Mouse (Mus musculus) megakaryocyte progenitor cell, adult 5-6 weeks (primary cell): Measurements from ENCODE around the gene Carnmt1. TPM values are rescaled to one million over a fixed set of nuclear protein-coding genes. Genes with fewer than 3 reads are reported as not detected.

ENCODE experiments used
- ATAC-seq: replicated peaks from 2 replicates; pipeline ENCODE4 v1.8.0; 2016; ENCODE audit warnings: mild to moderate bottlenecking, moderate TSS enrichment, inconsistent platforms; ENCODE audit not compliant: poor library complexity
- total RNA-seq, 2 experiments: library from RNA; stranded (forward) in 1 of 2; stranded (reverse) in 1 of 2; fragments of 157-497, 149-512 nt in 1 of 2; fragments of 200-1000 nt in 1 of 2; gene quantifications; 2 replicates each; pipeline versions ENCODE4 v1.2.3 to v1.2.4; 2015 to 2017

Gene Carnmt1
- total RNA-seq, 2 experiments from 2014 or later = 23.2 to 38.6 TPM

DNA sequence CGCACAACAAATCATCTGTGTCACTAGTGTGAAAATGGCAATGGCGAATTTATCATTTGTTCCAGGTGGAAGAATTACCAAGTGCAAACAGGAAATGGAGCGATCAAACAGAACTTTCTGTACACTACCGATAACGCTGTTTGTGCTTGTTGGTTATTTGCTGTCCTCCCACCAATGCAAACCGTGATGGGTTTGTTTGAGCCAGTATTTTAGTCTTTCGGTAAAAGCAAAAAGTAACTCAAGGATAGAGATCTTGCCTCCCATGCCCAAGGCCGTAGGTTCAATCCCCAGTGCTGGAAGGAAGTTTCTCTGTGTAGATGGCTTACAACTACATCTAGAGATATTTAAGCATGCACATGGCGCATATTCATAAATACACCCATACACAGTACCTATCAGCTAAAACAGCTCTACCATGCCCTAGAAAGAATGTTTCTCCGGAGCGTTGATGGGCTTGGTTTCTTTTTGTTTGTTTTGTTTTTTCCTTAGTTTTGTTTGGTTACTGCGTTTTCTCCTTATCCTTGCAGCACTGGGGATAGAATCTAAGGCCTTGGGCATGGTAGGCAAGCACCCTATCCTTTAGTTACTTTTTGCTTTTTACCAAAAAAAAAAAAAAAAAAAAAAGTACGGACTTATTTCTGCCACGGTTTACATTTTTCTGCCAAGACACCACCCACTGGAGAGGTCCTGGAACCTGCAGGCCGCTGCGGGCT, 41.7 kb downstream of the Carnmt1 start:
- ATAC-seq = no peak

DNA sequence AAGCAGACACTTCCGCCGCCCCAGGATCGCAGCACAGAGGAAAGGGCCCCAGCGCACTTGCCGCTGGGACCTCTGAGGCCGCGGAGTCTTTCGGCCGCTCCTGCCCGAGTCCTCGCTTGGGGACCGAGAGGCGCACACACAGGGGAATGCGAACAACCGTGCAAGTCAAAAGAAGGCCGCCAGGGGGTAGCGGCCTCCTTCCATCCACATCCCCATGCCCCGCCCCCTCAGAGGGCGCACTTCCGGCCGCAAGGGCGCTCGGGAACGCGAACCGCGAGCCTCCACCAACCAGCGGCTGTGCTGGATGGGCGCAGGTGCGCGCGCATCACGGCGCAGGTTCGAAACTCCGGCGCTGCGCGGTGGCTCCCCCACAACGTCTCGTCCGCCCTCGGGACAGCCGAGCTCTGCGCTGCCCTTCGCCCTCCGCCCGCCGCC, 42.3 kb downstream of the Carnmt1 start, which contains the start of gene D030056L22Rik:
Gene D030056L22Rik (plus strand): TSS at position 328 of the 435 bp plus-strand sequence.
- ATAC-seq = peak; percentile 92

DNA sequence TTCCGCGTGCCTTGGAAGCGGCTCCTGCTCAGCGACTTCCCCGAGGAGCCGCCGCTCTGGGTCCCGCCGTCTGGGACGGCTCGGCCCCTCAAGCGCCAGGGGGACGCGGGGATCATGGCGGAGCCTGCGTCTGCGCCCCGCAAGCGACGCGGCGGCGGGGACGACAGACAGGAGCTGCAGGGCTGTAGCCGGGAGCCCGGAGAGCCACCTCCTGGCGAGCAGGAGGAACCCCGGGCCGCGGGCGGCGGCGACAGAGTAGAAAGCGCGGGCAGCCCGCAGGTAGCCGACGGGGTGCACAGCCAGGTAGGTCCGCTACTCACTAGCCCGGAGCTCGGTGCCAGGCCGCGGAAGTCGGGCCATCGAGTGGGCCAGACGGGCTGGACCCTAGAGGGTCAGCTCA, 42.8 kb downstream of the Carnmt1 start:
- ATAC-seq = peak; percentile 9

DNA sequence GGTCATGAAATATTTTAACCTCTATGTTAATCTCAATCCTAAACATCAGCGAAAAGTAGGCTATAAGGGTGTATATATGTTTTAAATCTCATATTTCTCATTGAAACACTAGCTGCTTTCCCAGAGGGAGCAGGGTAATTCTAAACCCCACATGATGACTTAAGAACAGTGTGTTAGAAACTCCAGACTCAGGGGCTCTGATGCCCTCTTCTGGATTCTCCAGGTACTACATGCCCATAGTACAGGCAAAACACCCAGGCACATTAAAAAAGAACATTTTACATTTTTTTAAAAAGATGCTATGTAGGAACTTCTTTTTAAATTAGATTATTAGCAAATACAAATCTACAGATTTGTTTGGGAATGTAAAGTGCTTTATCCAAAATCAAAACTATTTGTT, 45.8 kb downstream of the Carnmt1 start:
- ATAC-seq = peak; percentile 45

DNA sequence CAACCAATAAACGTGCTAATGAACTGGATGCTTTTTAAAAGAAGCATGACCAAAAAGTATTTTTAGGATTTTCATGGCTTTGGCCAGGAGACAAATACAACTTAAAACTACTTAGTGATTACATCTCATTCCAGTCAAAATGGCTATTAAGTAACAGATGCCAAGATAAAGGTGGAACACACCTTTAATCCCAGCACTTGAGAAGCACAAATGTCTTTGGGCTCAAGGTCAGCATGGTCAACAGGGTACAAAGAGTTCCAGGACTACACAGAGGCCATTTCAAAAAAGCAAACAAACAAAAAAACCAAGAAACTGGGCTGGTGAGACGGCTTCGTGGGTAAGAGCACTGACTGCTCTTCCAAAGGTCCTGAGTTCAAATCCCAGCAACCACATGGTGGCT, 49.8 kb downstream of the Carnmt1 start:
- no peak for ATAC-seq

DNA sequence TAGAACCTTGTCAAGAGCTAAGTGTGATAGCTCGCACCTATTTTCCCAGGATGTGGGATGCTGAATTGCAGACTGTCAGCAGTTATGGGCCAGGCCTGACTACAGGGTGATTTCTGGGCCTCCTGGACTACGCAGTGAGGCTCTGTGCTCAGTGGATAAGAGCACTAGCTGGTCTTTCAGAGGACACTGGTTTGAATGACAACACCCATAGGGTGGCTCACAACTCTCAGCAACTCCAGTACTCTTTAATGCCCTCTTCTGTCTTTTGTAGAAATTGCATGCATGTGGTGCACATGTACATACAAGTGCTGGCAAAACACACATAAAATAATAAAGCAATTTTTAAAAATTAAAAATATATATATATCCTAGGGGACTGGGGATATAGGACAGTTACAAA, 54.6 kb downstream of the Carnmt1 start:
- peak; percentile 84 for ATAC-seq

DNA sequence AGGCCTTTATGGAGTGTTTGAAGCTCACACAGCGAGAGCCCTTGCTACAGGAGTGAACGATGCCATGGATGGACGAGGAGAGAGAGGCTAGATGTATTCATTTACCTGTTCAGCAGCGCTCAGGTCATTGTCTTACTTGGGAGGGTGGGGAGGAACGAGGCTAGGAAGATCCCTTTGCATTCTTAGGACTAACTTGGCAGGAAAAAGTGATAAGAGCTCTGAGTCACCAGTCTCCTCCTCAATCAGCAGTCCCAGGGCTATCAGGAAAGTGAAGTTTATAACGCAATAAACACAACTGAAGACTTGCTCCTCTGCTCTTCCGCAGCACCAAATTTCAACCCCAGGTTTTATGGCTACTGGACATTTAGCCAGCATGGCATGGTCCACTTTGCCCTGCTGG, 59.7 kb downstream of the Carnmt1 start:
- no peak for ATAC-seq

DNA sequence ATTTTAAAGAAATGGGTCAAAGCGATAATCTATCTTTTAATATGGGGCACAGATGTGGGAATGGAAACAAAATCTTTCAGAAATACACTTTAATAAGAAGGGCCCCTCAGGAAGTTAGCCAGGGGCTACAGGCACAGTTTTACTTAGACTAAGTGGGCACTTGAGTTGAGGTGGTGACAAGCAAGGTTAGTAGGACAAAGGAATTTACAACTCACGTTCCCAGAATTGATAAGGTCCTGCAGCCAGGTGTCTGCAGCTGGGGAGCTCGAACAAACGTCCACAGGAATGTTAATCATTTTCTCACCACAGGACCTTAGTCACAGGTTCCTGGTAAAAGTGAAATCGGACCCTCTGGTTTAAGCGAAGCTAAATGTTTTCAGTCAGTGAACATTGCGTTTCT, 60.5 kb downstream of the Carnmt1 start:
- ATAC-seq = no peak

DNA sequence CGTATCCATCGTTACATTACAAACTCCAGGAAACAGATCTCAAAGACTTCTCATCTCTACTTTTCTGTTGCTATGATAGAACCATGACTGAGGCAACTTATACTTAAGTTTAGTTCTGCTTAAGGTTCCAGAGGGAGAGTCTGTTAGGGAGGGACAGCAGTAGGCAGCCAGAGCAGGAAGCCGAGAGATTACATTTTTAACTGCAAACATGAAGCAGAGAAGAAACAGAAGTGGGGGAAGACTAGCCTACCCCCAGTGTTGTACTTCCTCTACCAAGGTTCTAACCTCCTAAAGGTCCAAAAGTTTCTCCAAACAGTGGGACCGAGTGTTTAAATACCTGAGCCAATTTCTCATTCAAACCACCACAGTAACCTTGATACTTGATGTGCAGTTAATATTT, 65.3 kb downstream of the Carnmt1 start:
- ATAC-seq = no peak

DNA sequence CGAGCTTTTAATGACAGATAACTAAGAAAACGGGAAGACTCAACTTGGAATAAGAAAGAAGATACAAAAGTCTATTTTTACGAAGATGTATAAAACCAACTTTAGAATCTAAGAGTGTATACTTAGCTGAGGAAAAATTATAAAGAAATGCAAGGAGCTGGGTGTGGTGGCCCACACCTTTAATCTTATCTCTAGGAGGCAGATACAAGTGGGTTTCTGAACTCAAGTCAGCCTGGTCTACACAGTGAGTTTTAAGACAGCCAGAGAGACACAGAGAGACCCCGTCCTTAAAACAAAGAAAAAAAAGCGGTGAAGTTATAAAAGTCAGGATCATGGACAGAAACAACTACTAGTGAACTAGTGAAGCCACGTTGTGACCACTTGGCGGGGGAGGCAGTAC, 68.6 kb downstream of the Carnmt1 start:
- ATAC-seq = no peak

DNA sequence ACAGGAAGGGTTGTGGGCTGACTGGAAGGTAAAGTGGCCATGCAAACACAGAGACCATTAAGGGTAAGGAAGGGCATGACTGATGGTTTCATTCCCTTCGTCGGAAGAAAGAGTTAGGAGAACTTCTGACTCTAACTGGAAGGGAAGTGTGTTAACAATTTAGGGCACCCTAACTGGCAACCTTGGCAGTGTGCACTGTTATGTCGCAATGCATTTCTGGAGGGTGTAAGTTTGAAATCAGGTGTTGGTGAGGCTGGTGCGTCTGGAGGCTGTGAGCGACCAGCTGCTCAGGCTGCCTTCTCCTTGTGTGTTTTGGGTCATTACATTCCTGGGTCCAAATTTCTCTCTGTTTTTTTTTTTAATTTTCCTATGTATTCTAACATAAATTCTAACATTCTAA, 73.4 kb downstream of the Carnmt1 start:
- peak; percentile 86 for ATAC-seq

DNA sequence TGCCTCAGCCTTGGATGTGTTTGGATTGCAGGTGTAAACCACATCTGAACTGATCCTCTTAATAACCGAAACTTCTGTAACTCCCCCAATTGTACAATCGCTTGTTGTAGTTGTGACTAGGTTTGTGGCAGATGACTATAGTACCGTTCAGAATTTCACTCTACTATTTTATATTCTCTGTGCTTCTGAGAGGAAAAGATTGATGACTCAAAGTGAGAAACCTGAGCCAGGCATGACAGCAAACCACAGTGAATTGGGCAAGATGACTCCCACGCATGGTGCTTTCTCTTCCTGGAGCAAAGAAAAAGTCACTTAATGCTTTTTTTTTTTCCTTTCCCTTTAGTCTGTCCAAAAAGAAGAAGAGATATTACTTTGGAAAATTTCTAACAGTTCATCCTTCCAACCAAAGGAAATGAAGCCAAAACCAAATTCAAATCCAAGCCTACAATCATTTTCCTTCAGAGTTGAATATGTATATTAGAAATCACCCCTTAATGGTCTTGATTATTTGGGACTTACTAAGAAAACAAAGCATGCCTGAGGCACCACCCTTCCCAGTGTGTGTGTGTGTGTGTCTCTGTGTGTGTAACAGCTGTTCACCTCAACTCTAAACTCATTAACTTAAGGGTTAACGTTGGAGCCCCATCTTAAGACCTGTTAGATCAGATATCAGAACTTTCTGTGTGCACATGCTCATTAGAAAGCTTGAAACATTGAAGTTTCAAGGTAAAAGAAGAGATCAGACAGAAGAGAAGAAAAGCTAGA, 76.2 kb downstream of the Carnmt1 start:
- no peak for ATAC-seq

DNA sequence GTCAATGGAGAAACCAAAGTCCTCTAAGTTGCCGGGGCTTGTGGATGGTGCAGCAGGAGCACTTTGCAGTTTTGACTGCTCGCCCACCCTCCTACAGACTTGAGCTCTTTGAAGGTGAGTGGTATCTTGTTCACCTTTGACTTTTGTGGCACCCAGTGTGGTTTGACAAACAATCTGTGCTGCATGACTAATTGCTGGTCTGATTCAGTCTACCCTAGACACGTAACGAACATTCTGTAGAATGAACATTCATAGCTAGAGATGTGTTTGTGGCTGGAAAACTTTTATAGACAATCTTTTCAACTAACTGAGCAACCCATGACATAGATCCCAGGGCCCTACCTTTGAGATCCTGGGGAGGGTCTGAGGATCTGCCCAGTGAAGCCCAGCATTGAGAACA, 76.8 kb downstream of the Carnmt1 start:
- ATAC-seq = no peak

DNA sequence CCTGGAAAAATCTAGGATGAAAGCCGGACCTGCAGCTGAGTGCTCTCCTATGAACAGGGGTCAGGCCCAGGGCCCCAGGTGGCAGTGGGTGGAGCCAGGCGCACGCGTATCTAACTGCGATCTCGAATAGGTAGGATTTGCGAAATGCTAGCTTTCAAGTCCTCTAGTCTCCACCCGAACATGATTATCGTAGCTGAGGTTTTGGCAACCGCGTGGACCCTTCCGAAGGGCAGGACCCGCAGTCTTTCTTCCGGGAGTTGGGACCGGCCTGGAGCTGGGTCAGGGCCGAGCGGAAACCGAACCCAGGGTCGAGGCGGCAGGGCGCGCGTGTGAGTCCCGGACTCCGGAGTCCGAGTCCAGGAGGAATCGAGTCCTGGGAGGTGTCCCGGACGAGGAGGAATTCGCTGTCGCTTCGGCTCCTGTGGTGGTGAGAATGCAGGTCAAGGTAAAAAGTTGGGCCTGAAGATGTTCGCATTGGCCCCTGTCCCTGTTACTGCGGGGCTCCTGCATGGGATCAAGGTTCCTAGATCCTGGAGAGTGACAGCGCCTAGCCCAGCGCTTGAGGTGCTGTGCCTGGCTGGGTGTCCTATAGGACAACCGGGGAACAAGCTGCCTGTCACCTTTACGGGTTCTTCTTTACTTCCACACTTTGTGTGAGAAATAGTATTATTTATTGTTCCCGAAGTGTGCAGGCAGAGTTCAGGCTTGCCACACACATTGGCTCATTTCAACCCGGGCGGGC, 79.2 kb downstream of the Carnmt1 start, which contains the start of gene Trpm6:
Gene Trpm6 (plus strand): TSS at position 386 of the 742 bp plus-strand sequence.
- peak; percentile 37; the same call in 1 of the 2 replicates for ATAC-seq

Other genes with a start within 250 kb of the Carnmt1 start
- 159 and 171 TPM in 2 replicates for gene Ostf1, start 38.9 kb upstream of the Carnmt1 start, total RNA-seq (2015)
- 183 and 192 TPM in 2 replicates for gene Ostf1, start 38.9 kb upstream of the Carnmt1 start, total RNA-seq (2017)
- 10.1 TPM in 2 replicates for gene Nmrk1, start 38.8 kb upstream of the Carnmt1 start, total RNA-seq (2015)
- gene Nmrk1, start 38.8 kb upstream of the Carnmt1 start, total RNA-seq (2017) = 4.6 and 4.9 TPM in 2 replicates
- 37.3 and 51.3 TPM in 2 replicates for gene D030056L22Rik, start 42.4 kb downstream of the Carnmt1 start, total RNA-seq (2015)
- 22.7 and 25.5 TPM in 2 replicates for gene D030056L22Rik, start 42.4 kb downstream of the Carnmt1 start, total RNA-seq (2017)
- gene Trpm6, start 79.2 kb downstream of the Carnmt1 start, total RNA-seq (2015) = 0.32 TPM in 1 of 2 replicates, not detected in the other
- not detected in 2 replicates for gene Trpm6, start 79.2 kb downstream of the Carnmt1 start, total RNA-seq (2017)